In genomic region chr7:133608631-133609340, GRCm38 (mm10) we compare ENCODE assay signal across 12 mouse cellular contexts. TPM values are rescaled to one million over a fixed set of nuclear protein-coding genes. Genes with fewer than 3 reads are reported as not detected.
DNase-seq lines count a peak whose midpoint lies in the region; ATAC-seq and TF ChIP-seq lines count a peak whose summit lies in the region.
"Had no signal": no experiment of that assay in that cellular context is flagged by ENCODE, and none has a peak within 500 bp of the region (broad histone marks: within the 10 kb centered on the region; RNA-seq: fewer than 3 reads in every experiment).

No protein-coding gene starts in this region.

- no peak overlapping the region; the same call in 1 of the 2 replicates for H3K9ac ChIP-seq in forebrain, embryonic 13.5 days
- no peak overlapping the region for H3K9ac ChIP-seq in embryonic facial prominence, embryonic 15.5 days
- H3K9ac ChIP-seq in midbrain, embryonic 16.5 days (ENCODE audit: low read depth, low read length), result peak overlapping the region; percentile 33; the same call in 1 of the 2 replicates
- H3K9ac ChIP-seq: liver, embryonic 14.5 days had no signal

- intact Hi-C loops in left cerebral cortex, postnatal 36 days (cut with DNase I), result no loop called here
- intact Hi-C loops in left cerebral cortex, adult 2 months (cut with DNase I), result no loop called here

- no peaks in the 10 kb centered on the region for H3K36me3 ChIP-seq in forebrain, embryonic 13.5 days (ENCODE audit: poor library complexity, severe bottlenecking)
- no peaks in the 10 kb centered on the region for H3K36me3 ChIP-seq in forebrain, embryonic 10.5 days (replicated peaks)
- no peaks in the 10 kb centered on the region for H3K36me3 ChIP-seq in embryonic facial prominence, embryonic 15.5 days
- H3K36me3 ChIP-seq in midbrain, embryonic 16.5 days (ENCODE audit: control insufficient read depth, insufficient read depth, low read length), result no peaks in the 10 kb centered on the region

- no peak for DNase-seq in forebrain, embryonic 10.5 days (ENCODE audit: extremely low spot score, low spot score)
- peak; percentile 40 to 44 for DNase-seq in left cerebral cortex, postnatal 36 days (ENCODE audit: low spot score in 2 of 2)
- no peak for DNase-seq in left cerebral cortex, adult 2 months (ENCODE audit: extremely low spot score in 1 of 2, low spot score in 2 of 2)
- DNase-seq in ovary, postnatal 14 days (ENCODE audit: low spot score), result no peak
- DNase-seq: heart, adult 18-20 months had no signal

- 44% methylated on average over 13 of the region's 13 CpGs for WGBS in forebrain, embryonic 13.5 days
- 74% methylated on average over 13 of the region's 13 CpGs for whole genome bisulfite sequencing in forebrain, embryonic 10.5 days
- 28% methylated on average over 13 of the region's 13 CpGs for WGBS in embryonic facial prominence, embryonic 15.5 days
- 26% methylated on average over 13 of the region's 13 CpGs for WGBS in midbrain, embryonic 16.5 days

- no peak overlapping the region for H3K4me3 ChIP-seq in forebrain, embryonic 13.5 days
- no peak overlapping the region for H3K4me3 ChIP-seq in forebrain, embryonic 10.5 days
- H3K4me3 ChIP-seq in left cerebral cortex, adult 2 months, result no peak overlapping the region
- no peak overlapping the region for H3K4me3 ChIP-seq in embryonic facial prominence, embryonic 15.5 days (replicated peaks)
- H3K4me3 ChIP-seq in midbrain, embryonic 16.5 days (ENCODE audit: low read depth, low read length), result no peak overlapping the region
- H3K4me3 ChIP-seq: erythroblast, embryonic 14.5 days had no signal

- no peaks in the 10 kb centered on the region for H3K27me3 ChIP-seq in forebrain, embryonic 13.5 days
- H3K27me3 ChIP-seq in forebrain, embryonic 10.5 days (ENCODE audit: poor library complexity, severe bottlenecking), result no peaks in the 10 kb centered on the region
- no peaks in the 10 kb centered on the region for H3K27me3 ChIP-seq in embryonic facial prominence, embryonic 15.5 days
- no peaks in the 10 kb centered on the region for H3K27me3 ChIP-seq in midbrain, embryonic 16.5 days (ENCODE audit: control insufficient read depth, insufficient read depth, low read depth, low read length)

- H3K4me1 ChIP-seq in forebrain, embryonic 13.5 days, result peaks cover 34% of the 10 kb centered on the region
- peaks cover 35% of the 10 kb centered on the region for H3K4me1 ChIP-seq in forebrain, embryonic 10.5 days
- peaks cover 26% of the 10 kb centered on the region for H3K4me1 ChIP-seq in embryonic facial prominence, embryonic 15.5 days
- peaks cover 22% of the 10 kb centered on the region for H3K4me1 ChIP-seq in midbrain, embryonic 16.5 days (ENCODE audit: control insufficient read depth, insufficient read depth, low read length)

- no peaks in the 10 kb centered on the region for H3K9me3 ChIP-seq in forebrain, embryonic 13.5 days (replicated peaks)
- H3K9me3 ChIP-seq in forebrain, embryonic 10.5 days, result no peaks in the 10 kb centered on the region
- no peaks in the 10 kb centered on the region for H3K9me3 ChIP-seq in embryonic facial prominence, embryonic 15.5 days (replicated peaks)
- no peaks in the 10 kb centered on the region for H3K9me3 ChIP-seq in midbrain, embryonic 16.5 days (replicated peaks; ENCODE audit: control insufficient read depth, low read length, poor library complexity, severe bottlenecking)

- peak overlapping the region; percentile 68 for H3K27ac ChIP-seq in forebrain, embryonic 13.5 days
- H3K27ac ChIP-seq in forebrain, embryonic 10.5 days, result no peak overlapping the region
- H3K27ac ChIP-seq in left cerebral cortex, adult 2 months, result no peak overlapping the region
- peak overlapping the region; percentile 69; the same call in 1 of the 2 replicates for H3K27ac ChIP-seq in embryonic facial prominence, embryonic 15.5 days (replicated peaks)
- H3K27ac ChIP-seq in midbrain, embryonic 16.5 days (ENCODE audit: low read length), result peak overlapping the region; percentile 74
- H3K27ac ChIP-seq: liver, embryonic 14.5 days had no signal

- ATAC-seq in forebrain, embryonic 13.5 days, result 0 out of 2 replicates have a peak, but pooled peaks have one; percentile 33
- ATAC-seq in embryonic facial prominence, embryonic 15.5 days (ENCODE audit: insufficient number of reproducible peaks, low FRiP score, low TSS enrichment, low read depth), result no peak
- ATAC-seq in midbrain, embryonic 16.5 days, result peak; percentile 56; the same call in 1 of the 2 replicates
- no peak for ATAC-seq in inflammation-experienced regulatory T-cells, adult 6 months

- no peak for TF ChIP-seq CTCF in left cerebral cortex, adult 2 months (IDR thresholded peaks at IDR 0.05)

- peak overlapping the region; percentile 30 for H3K4me2 ChIP-seq in forebrain, embryonic 13.5 days
- peak overlapping the region; percentile 33; the same call in 1 of the 2 replicates for H3K4me2 ChIP-seq in embryonic facial prominence, embryonic 15.5 days (replicated peaks)
- H3K4me2 ChIP-seq in midbrain, embryonic 16.5 days (ENCODE audit: low read length), result peak overlapping the region; percentile 41

RNA-seq across cellular contexts. Expression of gene Tex36, which starts 6.8 kb away (rescaled TPM):
- not detected in 2 replicates for polyA plus RNA-seq in forebrain, embryonic 13.5 days (2015; fragmentation: Nextera tagmentation; extraction: Ambion mirVana)
- not detected in 2 replicates for polyA plus RNA-seq in forebrain, embryonic 10.5 days (2016; fragmentation: Nextera tagmentation; extraction: Ambion mirVana)
- not detected for total RNA-seq in left cerebral cortex, postnatal 36 days (2021)
- total RNA-seq in left cerebral cortex, adult 2 months (2021), result not detected
- not detected in 2 replicates for polyA plus RNA-seq in embryonic facial prominence, embryonic 15.5 days (2015; fragmentation: Nextera tagmentation; extraction: Ambion mirVana)
- not detected in 2 replicates for polyA plus RNA-seq in midbrain, embryonic 16.5 days (2015; fragmentation: Nextera tagmentation; extraction: Ambion mirVana)
- not detected for polyA plus RNA-seq in inflammation-experienced regulatory T-cells, adult 6 months (2017; shearing (Covaris generic))
- total RNA-seq: heart, adult 18-20 months; hematopoietic stem cell, adult 5-6 weeks had no signal
- polyA plus RNA-seq: erythroblast, embryonic 14.5 days; liver, embryonic 14.5 days had no signal

RNA-seq across cellular contexts. Expression of gene Edrf1, which starts 28.6 kb away (rescaled TPM):
- polyA plus RNA-seq in forebrain, embryonic 13.5 days (2015; fragmentation: Nextera tagmentation; extraction: Ambion mirVana), result 22.4 and 25.3 TPM in 2 replicates
- 26.9 and 27.8 TPM in 2 replicates for polyA plus RNA-seq in forebrain, embryonic 10.5 days (2016; fragmentation: Nextera tagmentation; extraction: Ambion mirVana)
- 10 to 100 TPM; 20.3 to 26.5 TPM for total RNA-seq in left cerebral cortex, postnatal 36 days (2021)
- total RNA-seq in left cerebral cortex, adult 2 months (2021), result 10 to 100 TPM; 22.7 to 26.6 TPM
- polyA plus RNA-seq in embryonic facial prominence, embryonic 15.5 days (2015; fragmentation: Nextera tagmentation; extraction: Ambion mirVana), result 16.6 and 17.7 TPM in 2 replicates
- 19.0 and 19.5 TPM in 2 replicates for polyA plus RNA-seq in midbrain, embryonic 16.5 days (2015; fragmentation: Nextera tagmentation; extraction: Ambion mirVana)
- polyA plus RNA-seq in inflammation-experienced regulatory T-cells, adult 6 months (2017; shearing (Covaris generic)), result 10 to 100 TPM; 11.4 to 17.6 (median 15.3) TPM

Comparison
In these comparisons a context has a peak if more than half of its experiments do, and no peak if none do; other contexts are left out.
1. H3K27ac ChIP-seq: peak in forebrain, embryonic 13.5 days (single experiment), embryonic facial prominence, embryonic 15.5 days (single experiment) and midbrain, embryonic 16.5 days (single experiment); none in forebrain, embryonic 10.5 days (single experiment) and left cerebral cortex, adult 2 months (single experiment).
2. DNase-seq: peak in left cerebral cortex, postnatal 36 days (2 of 2); none in forebrain, embryonic 10.5 days (single experiment), left cerebral cortex, adult 2 months (0 of 2) and ovary, postnatal 14 days (single experiment).
3. ATAC-seq: peak in forebrain, embryonic 13.5 days (single experiment) and midbrain, embryonic 16.5 days (single experiment); none in embryonic facial prominence, embryonic 15.5 days (single experiment) and inflammation-experienced regulatory T-cells, adult 6 months (single experiment).
4. Peak in every context shown above with its lines, with median percentiles within 50 percentile points of each other: H3K4me2 ChIP-seq.